Mouse (Mus musculus): ENCODE data around the gene Kin.

The Kin gene

GRCm38 (mm10) chr2:10118751-10119150 lies 38.4 kb downstream of the Kin start:
- no peak for DNase-seq

DNA sequence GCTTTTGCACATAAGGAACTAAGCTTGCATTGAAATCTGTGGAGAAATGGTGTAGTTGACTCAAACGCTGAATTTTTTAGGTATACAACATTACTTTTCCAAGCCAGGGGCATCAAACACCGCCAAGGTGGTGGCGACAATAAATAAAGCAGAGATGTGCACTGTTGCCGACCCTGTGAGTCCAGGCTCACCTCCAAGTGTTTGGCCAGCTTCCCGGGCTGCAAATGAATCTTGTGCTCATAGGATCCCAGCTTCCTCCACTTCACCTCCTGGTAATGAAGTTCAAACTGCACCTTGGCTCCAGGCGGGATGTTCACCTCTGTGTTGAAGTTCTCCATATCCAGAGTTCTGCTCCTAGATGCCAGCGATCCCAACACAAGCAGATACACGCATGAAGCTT lies 38.9 kb downstream of the Kin start:
- DNase-seq, result no peak

- no peak for DNase-seq
Observed at GRCm38 (mm10) chr2:10121826-10122225, 41.4 kb downstream of the Kin start.

DNA sequence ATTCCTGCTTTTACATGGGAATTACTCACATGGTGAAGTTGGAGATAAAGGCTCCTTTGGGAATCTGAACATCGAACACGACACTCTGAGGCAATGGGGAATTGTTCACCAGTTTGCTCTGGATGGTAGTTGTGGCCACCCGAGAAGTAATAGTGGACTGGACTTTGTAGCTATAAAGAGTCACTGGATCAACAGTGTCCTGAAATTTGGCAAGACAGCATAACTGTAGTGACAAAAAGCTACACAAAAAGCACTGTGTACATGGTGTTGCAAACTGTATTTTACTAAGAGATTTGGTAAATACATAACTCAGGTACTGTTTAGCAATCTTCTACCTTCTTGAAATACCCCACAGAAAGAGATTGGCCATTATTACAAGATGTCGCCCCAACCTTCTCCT lies 45.7 kb downstream of the Kin start:
- DNase-seq, result no peak

DNA sequence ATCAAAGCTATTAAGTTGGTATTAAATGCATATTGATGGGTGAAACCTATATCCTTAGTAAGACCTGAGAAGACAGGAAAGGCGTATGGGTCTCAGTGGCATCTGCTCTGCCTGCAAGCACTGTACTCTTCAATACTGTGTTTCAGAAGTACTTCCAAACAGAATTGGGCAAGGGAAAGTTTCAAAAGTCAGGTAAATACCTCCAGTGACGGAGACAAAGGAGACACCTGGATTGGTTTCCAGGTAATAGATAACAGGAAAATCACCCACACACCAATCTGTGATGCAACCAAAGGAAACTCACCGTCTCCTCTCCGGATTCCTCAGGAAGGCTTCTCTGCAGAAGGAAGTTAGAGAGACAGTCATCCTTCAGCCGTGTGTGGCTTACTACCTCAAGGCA lies 47.1 kb downstream of the Kin start:
- DNase-seq, result no peak

DNA sequence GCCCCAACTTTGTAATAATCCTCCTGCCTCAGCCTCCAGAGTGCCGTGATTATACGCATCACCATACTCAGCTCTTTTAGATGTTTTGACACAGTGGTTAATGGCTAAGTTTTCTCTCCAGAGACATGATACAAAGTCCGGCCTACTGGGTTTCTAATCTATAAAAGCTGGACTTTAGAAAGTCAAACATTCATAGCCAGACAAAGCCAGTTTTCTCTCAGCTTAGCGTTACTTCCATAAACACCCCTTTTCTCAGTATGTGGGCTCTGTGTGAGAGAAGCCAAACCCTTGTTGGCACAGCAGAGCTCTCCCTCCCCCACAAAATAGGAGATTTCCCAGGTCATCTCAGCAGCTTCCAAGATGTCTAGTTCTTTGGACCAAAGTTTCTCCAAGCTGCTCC lies 48.2 kb downstream of the Kin start:
- no peak for DNase-seq

GRCm38 (mm10) chr2:10130341-10130990 lies 50.1 kb downstream of the Kin start:
- peak; percentile 37 for DNase-seq

DNA sequence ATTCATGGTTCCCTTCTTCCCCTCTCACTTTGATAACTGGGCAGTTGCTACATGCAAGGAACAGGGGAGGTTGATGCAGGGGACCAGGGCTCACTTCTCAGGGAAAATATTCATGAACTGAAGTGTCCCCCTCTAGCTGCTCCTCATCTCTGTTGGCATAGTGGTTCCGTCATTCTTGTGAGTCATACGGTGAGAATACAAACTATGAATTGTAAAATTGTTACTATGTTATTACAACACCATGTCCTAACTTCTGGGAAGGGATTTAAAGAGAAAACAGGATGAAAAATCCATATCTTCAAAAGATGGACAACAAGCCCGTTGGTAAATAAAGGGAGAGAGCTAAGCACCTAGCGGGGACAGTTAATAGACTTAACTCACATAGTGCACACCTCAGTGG lies 50.9 kb downstream of the Kin start, which contains the start of gene Itih2:
Itih2 (minus strand) TSS at position 101 of the 400 bp plus-strand sequence.
- no peak for DNase-seq

- DNase-seq, result no peak
Observed at GRCm38 (mm10) chr2:10132128-10132527, 51.7 kb downstream of the Kin start.

GRCm38 (mm10) chr2:10133941-10134340 lies 53.5 kb downstream of the Kin start:
- DNase-seq, result no peak

DNA sequence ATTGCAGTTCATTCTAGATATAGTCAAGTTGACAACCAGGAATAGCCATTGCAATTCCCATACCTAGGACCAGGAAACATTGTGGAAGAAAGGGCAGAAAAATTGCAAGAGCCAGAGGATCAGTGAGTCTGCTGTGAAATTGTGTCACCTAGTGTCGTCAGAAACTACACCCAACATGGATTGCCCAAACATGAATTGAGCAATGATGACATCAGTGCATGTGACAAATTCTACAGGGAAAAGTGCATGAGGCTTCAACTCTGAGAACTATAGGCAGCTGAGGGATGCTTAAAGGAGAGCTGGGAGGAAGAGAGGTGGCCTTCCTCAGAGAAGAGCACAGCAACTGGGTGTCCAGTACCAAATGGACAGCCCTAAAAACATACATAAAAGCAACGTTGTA lies 56.9 kb downstream of the Kin start:
- DNase-seq, result no peak

- DNase-seq, result peak; percentile 33
Observed at GRCm38 (mm10) chr2:10140456-10140855, 60.1 kb downstream of the Kin start.
